Mouse (Mus musculus): ENCODE results near the gene Slc9a9. TPM values are rescaled to one million over a fixed set of nuclear protein-coding genes. Genes with fewer than 3 reads are reported as not detected.

The Slc9a9 gene
- polyA plus RNA-seq, 1 experiment from 2014 or later, result 6.6 TPM

GRCm38 (mm10) chr9:94691311-94692087 is 21.8 kb downstream of the Slc9a9 start:
- H3K9me3 ChIP-seq (replicated peaks; ENCODE audit: control insufficient read depth, low read length, poor library complexity, severe bottlenecking), result no peaks in the 10 kb centered on the region
- H3K4me2 ChIP-seq (ENCODE audit: low read length), result no peak overlapping the region
- 72% methylated on average over 10 of the region's 10 CpGs for WGBS
- no peak for ATAC-seq
- H3K36me3 ChIP-seq (ENCODE audit: control insufficient read depth, insufficient read depth, low read length), result no peaks in the 10 kb centered on the region
- no peaks in the 10 kb centered on the region for H3K27me3 ChIP-seq (ENCODE audit: control insufficient read depth, insufficient read depth, low read depth, low read length)
- H3K4me3 ChIP-seq (ENCODE audit: low read depth, low read length), result no peak overlapping the region
- no peak overlapping the region for H3K27ac ChIP-seq (ENCODE audit: low read length)
- no peak overlapping the region for H3K9ac ChIP-seq (ENCODE audit: low read depth, low read length)
- no peaks in the 10 kb centered on the region for H3K4me1 ChIP-seq (ENCODE audit: control insufficient read depth, insufficient read depth, low read length)

GRCm38 (mm10) chr9:94692122-94692521 is 22.4 kb downstream of the Slc9a9 start:
- Histone ChIP-seq H3K4me1 (ENCODE audit: control insufficient read depth, insufficient read depth, low read length) (no peaks in the 10 kb centered on the region), H3K4me2 (ENCODE audit: low read length) (no peak overlapping the region), H3K27ac (ENCODE audit: low read length) (no peak overlapping the region), H3K9me3 (replicated peaks; ENCODE audit: control insufficient read depth, low read length, poor library complexity, severe bottlenecking) (no peaks in the 10 kb centered on the region), H3K4me3 (ENCODE audit: low read depth, low read length) (no peak overlapping the region), H3K36me3 (ENCODE audit: control insufficient read depth, insufficient read depth, low read length) (no peaks in the 10 kb centered on the region), H3K9ac (ENCODE audit: low read depth, low read length) (no peak overlapping the region), H3K27me3 (ENCODE audit: control insufficient read depth, insufficient read depth, low read depth, low read length) (no peaks in the 10 kb centered on the region)
- 59% methylated on average over 7 of the region's 7 CpGs for WGBS
- ATAC-seq, result no peak

GRCm38 (mm10) chr9:94694243-94694642 is 24.5 kb downstream of the Slc9a9 start:
- Histone ChIP-seq H3K9ac (ENCODE audit: low read depth, low read length) (no peak overlapping the region), H3K4me1 (ENCODE audit: control insufficient read depth, insufficient read depth, low read length) (no peaks in the 10 kb centered on the region), H3K9me3 (replicated peaks; ENCODE audit: control insufficient read depth, low read length, poor library complexity, severe bottlenecking) (no peaks in the 10 kb centered on the region), H3K4me3 (ENCODE audit: low read depth, low read length) (no peak overlapping the region), H3K36me3 (ENCODE audit: control insufficient read depth, insufficient read depth, low read length) (no peaks in the 10 kb centered on the region), H3K27ac (ENCODE audit: low read length) (no peak overlapping the region), H3K27me3 (ENCODE audit: control insufficient read depth, insufficient read depth, low read depth, low read length) (no peaks in the 10 kb centered on the region), H3K4me2 (ENCODE audit: low read length) (no peak overlapping the region)
- ATAC-seq, result no peak
- WGBS, result 90% methylated on average over 4 of the region's 4 CpGs

- ATAC-seq, result no peak
- no peaks in the 10 kb centered on the region for H3K9me3 ChIP-seq (replicated peaks; ENCODE audit: control insufficient read depth, low read length, poor library complexity, severe bottlenecking)
- 77% methylated on average over 3 of the region's 3 CpGs for WGBS
- no peaks in the 10 kb centered on the region for H3K4me1 ChIP-seq (ENCODE audit: control insufficient read depth, insufficient read depth, low read length)
- H3K36me3 ChIP-seq (ENCODE audit: control insufficient read depth, insufficient read depth, low read length), result no peaks in the 10 kb centered on the region
- H3K4me2 ChIP-seq (ENCODE audit: low read length), result no peak overlapping the region
- H3K9ac ChIP-seq (ENCODE audit: low read depth, low read length), result no peak overlapping the region
- no peak overlapping the region for H3K27ac ChIP-seq (ENCODE audit: low read length)
- H3K4me3 ChIP-seq (ENCODE audit: low read depth, low read length), result no peak overlapping the region
- H3K27me3 ChIP-seq (ENCODE audit: control insufficient read depth, insufficient read depth, low read depth, low read length), result no peaks in the 10 kb centered on the region
These were observed 25.3 kb downstream of the Slc9a9 start for GRCm38 (mm10) chr9:94694983-94695382.

GRCm38 (mm10) chr9:94696539-94697079 is 26.9 kb downstream of the Slc9a9 start:
- Histone ChIP-seq H3K27ac (ENCODE audit: low read length) (no peak overlapping the region), H3K9me3 (replicated peaks; ENCODE audit: control insufficient read depth, low read length, poor library complexity, severe bottlenecking) (no peaks in the 10 kb centered on the region), H3K4me2 (ENCODE audit: low read length) (no peak overlapping the region), H3K27me3 (ENCODE audit: control insufficient read depth, insufficient read depth, low read depth, low read length) (no peaks in the 10 kb centered on the region), H3K4me3 (ENCODE audit: low read depth, low read length) (no peak overlapping the region), H3K4me1 (ENCODE audit: control insufficient read depth, insufficient read depth, low read length) (no peaks in the 10 kb centered on the region; the same call in none of the 2 replicates), H3K9ac (ENCODE audit: low read depth, low read length) (no peak overlapping the region), H3K36me3 (ENCODE audit: control insufficient read depth, insufficient read depth, low read length) (no peaks in the 10 kb centered on the region)
- WGBS, result 76% methylated on average over 9 of the region's 9 CpGs
- ATAC-seq, result no peak

- no peak overlapping the region for H3K27ac ChIP-seq (ENCODE audit: low read length)
- H3K4me3 ChIP-seq (ENCODE audit: low read depth, low read length), result no peak overlapping the region
- no peaks in the 10 kb centered on the region; the same call in none of the 2 replicates for H3K4me1 ChIP-seq (ENCODE audit: control insufficient read depth, insufficient read depth, low read length)
- H3K9me3 ChIP-seq (replicated peaks; ENCODE audit: control insufficient read depth, low read length, poor library complexity, severe bottlenecking), result no peaks in the 10 kb centered on the region
- 73% methylated on average over 2 of the region's 2 CpGs for WGBS
- no peak overlapping the region for H3K4me2 ChIP-seq (ENCODE audit: low read length)
- H3K27me3 ChIP-seq (ENCODE audit: control insufficient read depth, insufficient read depth, low read depth, low read length), result no peaks in the 10 kb centered on the region
- H3K36me3 ChIP-seq (ENCODE audit: control insufficient read depth, insufficient read depth, low read length), result no peaks in the 10 kb centered on the region
- no peak overlapping the region for H3K9ac ChIP-seq (ENCODE audit: low read depth, low read length)
- no peak for ATAC-seq
These were observed 28.5 kb downstream of the Slc9a9 start for GRCm38 (mm10) chr9:94698175-94698574.

- Histone ChIP-seq H3K4me1 (ENCODE audit: control insufficient read depth, insufficient read depth, low read length) (no peaks in the 10 kb centered on the region; the same call in none of the 2 replicates), H3K9ac (ENCODE audit: low read depth, low read length) (no peak overlapping the region), H3K27me3 (ENCODE audit: control insufficient read depth, insufficient read depth, low read depth, low read length) (no peaks in the 10 kb centered on the region), H3K9me3 (replicated peaks; ENCODE audit: control insufficient read depth, low read length, poor library complexity, severe bottlenecking) (no peaks in the 10 kb centered on the region), H3K36me3 (ENCODE audit: control insufficient read depth, insufficient read depth, low read length) (no peaks in the 10 kb centered on the region), H3K4me2 (ENCODE audit: low read length) (no peak overlapping the region), H3K4me3 (ENCODE audit: low read depth, low read length) (no peak overlapping the region), H3K27ac (ENCODE audit: low read length) (no peak overlapping the region)
- peak; percentile 66; the same call in 1 of the 2 replicates for ATAC-seq
- 62% methylated on average over 1 of the region's 1 CpGs for WGBS
These were observed 30.8 kb downstream of the Slc9a9 start for GRCm38 (mm10) chr9:94700549-94700948.

- peak; percentile 29 for ATAC-seq
These were observed 31.6 kb downstream of the Slc9a9 start for GRCm38 (mm10) chr9:94701193-94701869.

More at GRCm38 (mm10) chr9:94701193-94701869, 31.6 kb downstream of the Slc9a9 start:
- Histone ChIP-seq H3K4me2 (ENCODE audit: low read length) (no peak overlapping the region), H3K27ac (ENCODE audit: low read length) (no peak overlapping the region), H3K4me1 (ENCODE audit: control insufficient read depth, insufficient read depth, low read length) (no peaks in the 10 kb centered on the region; the same call in none of the 2 replicates), H3K27me3 (ENCODE audit: control insufficient read depth, insufficient read depth, low read depth, low read length) (no peaks in the 10 kb centered on the region), H3K9me3 (replicated peaks; ENCODE audit: control insufficient read depth, low read length, poor library complexity, severe bottlenecking) (no peaks in the 10 kb centered on the region), H3K4me3 (ENCODE audit: low read depth, low read length) (no peak overlapping the region), H3K9ac (ENCODE audit: low read depth, low read length) (no peak overlapping the region), H3K36me3 (ENCODE audit: control insufficient read depth, insufficient read depth, low read length) (no peaks in the 10 kb centered on the region)
- 44% methylated on average over 6 of the region's 6 CpGs for WGBS

Measured in midbrain, embryonic 16.5 days (tissue).